Mouse (Mus musculus): ENCODE measurements at regions not wholly inside any gene's neighbourhood (a gene's known extent, or its start where the extent isn't known, plus 50 kb on each side); places are given as distances from the start of the nearest gene placed in this dataset.
"Not testable (repeated sequence)": the region's sequence is repeated elsewhere in the genome, so short reads cannot be mapped to it uniquely, and the experiment has no call there.

GRCm38 (mm10) chr17:93067850-93068249 lies 131.0 kb upstream of the Adcyap1 start:
- H3K4me2 ChIP-seq (replicated peaks); H3K9ac ChIP-seq; ATAC-seq (ENCODE audit: low FRiP score); H3K27ac ChIP-seq; H3K4me1 ChIP-seq (replicated peaks; ENCODE audit: control insufficient read depth, insufficient read depth, low read length); H3K9me3 ChIP-seq (ENCODE audit: control insufficient read depth, low read length); H3K27me3 ChIP-seq (ENCODE audit: control insufficient read depth, insufficient read depth, low read length); H3K4me3 ChIP-seq (replicated peaks; ENCODE audit: low read length); H3K36me3 ChIP-seq (replicated peaks; ENCODE audit: control insufficient read depth, insufficient read depth): not testable (repeated sequence)
- WGBS = 59% methylated on average over 1 of the region's 1 CpGs
- DNase-seq (ENCODE audit: low spot score) = peak; percentile 66

- H3K27ac ChIP-seq = no peak overlapping the region
- no peak overlapping the region for H3K4me3 ChIP-seq (replicated peaks; ENCODE audit: low read length)
- WGBS = 47% methylated on average over 4 of the region's 4 CpGs
- H3K9me3 ChIP-seq (ENCODE audit: control insufficient read depth, low read length) = no peaks in the 10 kb centered on the region
- no peak for DNase-seq (ENCODE audit: low spot score)
- no peak overlapping the region for H3K9ac ChIP-seq
- H3K27me3 ChIP-seq (ENCODE audit: control insufficient read depth, insufficient read depth, low read length) = no peaks in the 10 kb centered on the region
- H3K36me3 ChIP-seq (replicated peaks; ENCODE audit: control insufficient read depth, insufficient read depth) = no peaks in the 10 kb centered on the region
- no peaks in the 10 kb centered on the region for H3K4me1 ChIP-seq (replicated peaks; ENCODE audit: control insufficient read depth, insufficient read depth, low read length)
- no peak for ATAC-seq (ENCODE audit: low FRiP score)
- H3K4me2 ChIP-seq (replicated peaks) = no peak overlapping the region
Observed at GRCm38 (mm10) chr17:93068489-93068888, 130.3 kb upstream of the Adcyap1 start.

GRCm38 (mm10) chr17:93084048-93084447 lies 114.8 kb upstream of the Adcyap1 start:
- WGBS = 53% methylated on average over 1 of the region's 1 CpGs
- Histone ChIP-seq H3K4me2 (replicated peaks) (no peak overlapping the region), H3K36me3 (replicated peaks; ENCODE audit: control insufficient read depth, insufficient read depth) (no peaks in the 10 kb centered on the region), H3K4me1 (replicated peaks; ENCODE audit: control insufficient read depth, insufficient read depth, low read length) (no peaks in the 10 kb centered on the region), H3K27ac (no peak overlapping the region), H3K9me3 (ENCODE audit: control insufficient read depth, low read length) (no peaks in the 10 kb centered on the region), H3K9ac (no peak overlapping the region), H3K27me3 (ENCODE audit: control insufficient read depth, insufficient read depth, low read length) (no peaks in the 10 kb centered on the region), H3K4me3 (replicated peaks; ENCODE audit: low read length) (no peak overlapping the region)
- DNase-seq (ENCODE audit: low spot score) (no peak), ATAC-seq (ENCODE audit: low FRiP score) (no peak)

- Histone ChIP-seq H3K4me2 (replicated peaks) (no peak overlapping the region), H3K9me3 (ENCODE audit: control insufficient read depth, low read length) (no peaks in the 10 kb centered on the region), H3K4me3 (replicated peaks; ENCODE audit: low read length) (no peak overlapping the region), H3K4me1 (replicated peaks; ENCODE audit: control insufficient read depth, insufficient read depth, low read length) (no peaks in the 10 kb centered on the region), H3K9ac (no peak overlapping the region), H3K27me3 (ENCODE audit: control insufficient read depth, insufficient read depth, low read length) (no peaks in the 10 kb centered on the region), H3K36me3 (replicated peaks; ENCODE audit: control insufficient read depth, insufficient read depth) (no peaks in the 10 kb centered on the region), H3K27ac (no peak overlapping the region)
- ATAC-seq (ENCODE audit: low FRiP score) (no peak), DNase-seq (ENCODE audit: low spot score) (no peak)
Observed at GRCm38 (mm10) chr17:93104516-93104915, 94.3 kb upstream of the Adcyap1 start.

DNA sequence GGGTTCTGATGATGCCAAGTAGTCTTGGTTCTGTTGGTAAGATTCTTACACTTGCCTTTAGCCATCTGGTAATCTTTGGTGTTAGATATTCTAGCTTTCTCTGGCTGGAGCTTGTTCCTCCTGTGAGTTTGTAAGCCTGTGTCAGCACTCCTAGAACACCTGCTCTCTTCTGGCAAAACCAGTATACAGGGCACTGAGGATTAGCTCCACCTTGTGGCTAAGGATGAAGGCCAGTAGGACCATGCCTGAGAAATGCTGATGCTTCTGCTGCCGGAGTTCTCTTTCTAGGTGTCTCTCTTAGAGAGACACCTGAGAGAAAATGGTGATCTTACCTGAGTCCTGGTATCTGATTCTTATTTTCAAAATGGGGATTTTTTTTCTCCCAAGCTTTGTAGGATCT lies 58.8 kb upstream of the Adcyap1 start:
- Histone ChIP-seq H3K36me3 (replicated peaks; ENCODE audit: control insufficient read depth, insufficient read depth) (no peaks in the 10 kb centered on the region), H3K9ac (no peak overlapping the region), H3K27ac (no peak overlapping the region), H3K4me3 (replicated peaks; ENCODE audit: low read length) (no peak overlapping the region), H3K4me2 (replicated peaks) (no peak overlapping the region), H3K27me3 (ENCODE audit: control insufficient read depth, insufficient read depth, low read length) (no peaks in the 10 kb centered on the region), H3K4me1 (replicated peaks; ENCODE audit: control insufficient read depth, insufficient read depth, low read length) (no peaks in the 10 kb centered on the region), H3K9me3 (ENCODE audit: control insufficient read depth, low read length) (no peaks in the 10 kb centered on the region)
- no peak for ATAC-seq (ENCODE audit: low FRiP score)
- WGBS = 88% methylated on average over 1 of the region's 1 CpGs
- DNase-seq (ENCODE audit: low spot score) = no peak

GRCm38 (mm10) chr17:93141125-93141524 lies 57.7 kb upstream of the Adcyap1 start:
- Histone ChIP-seq H3K4me3 (replicated peaks; ENCODE audit: low read length) (no peak overlapping the region), H3K27me3 (ENCODE audit: control insufficient read depth, insufficient read depth, low read length) (no peaks in the 10 kb centered on the region), H3K4me2 (replicated peaks) (no peak overlapping the region), H3K9ac (no peak overlapping the region), H3K36me3 (replicated peaks; ENCODE audit: control insufficient read depth, insufficient read depth) (no peaks in the 10 kb centered on the region), H3K9me3 (ENCODE audit: control insufficient read depth, low read length) (no peaks in the 10 kb centered on the region), H3K27ac (no peak overlapping the region), H3K4me1 (replicated peaks; ENCODE audit: control insufficient read depth, insufficient read depth, low read length) (no peaks in the 10 kb centered on the region)
- peak; percentile 72 for ATAC-seq (ENCODE audit: low FRiP score)
- 20% methylated on average over 3 of the region's 3 CpGs for WGBS
- DNase-seq (ENCODE audit: low spot score) = peak; percentile 83
